Mouse (Mus musculus) CH12F3 (cell line): ENCODE measurements around the gene Tomm40l.
"Not testable (repeated sequence)": the region's sequence is repeated elsewhere in the genome, so short reads cannot be mapped to it uniquely, and the experiment has no call there.

Source experiments
- in situ Hi-C: fragments of 300-500 bp; cut with MboI; formaldehyde crosslinking; loops from 2 replicates; pipeline ENCODE4 v1.14.3; 2020; ENCODE audit warnings: low sequenced_read_pairs

The Tomm40l gene

DNA sequence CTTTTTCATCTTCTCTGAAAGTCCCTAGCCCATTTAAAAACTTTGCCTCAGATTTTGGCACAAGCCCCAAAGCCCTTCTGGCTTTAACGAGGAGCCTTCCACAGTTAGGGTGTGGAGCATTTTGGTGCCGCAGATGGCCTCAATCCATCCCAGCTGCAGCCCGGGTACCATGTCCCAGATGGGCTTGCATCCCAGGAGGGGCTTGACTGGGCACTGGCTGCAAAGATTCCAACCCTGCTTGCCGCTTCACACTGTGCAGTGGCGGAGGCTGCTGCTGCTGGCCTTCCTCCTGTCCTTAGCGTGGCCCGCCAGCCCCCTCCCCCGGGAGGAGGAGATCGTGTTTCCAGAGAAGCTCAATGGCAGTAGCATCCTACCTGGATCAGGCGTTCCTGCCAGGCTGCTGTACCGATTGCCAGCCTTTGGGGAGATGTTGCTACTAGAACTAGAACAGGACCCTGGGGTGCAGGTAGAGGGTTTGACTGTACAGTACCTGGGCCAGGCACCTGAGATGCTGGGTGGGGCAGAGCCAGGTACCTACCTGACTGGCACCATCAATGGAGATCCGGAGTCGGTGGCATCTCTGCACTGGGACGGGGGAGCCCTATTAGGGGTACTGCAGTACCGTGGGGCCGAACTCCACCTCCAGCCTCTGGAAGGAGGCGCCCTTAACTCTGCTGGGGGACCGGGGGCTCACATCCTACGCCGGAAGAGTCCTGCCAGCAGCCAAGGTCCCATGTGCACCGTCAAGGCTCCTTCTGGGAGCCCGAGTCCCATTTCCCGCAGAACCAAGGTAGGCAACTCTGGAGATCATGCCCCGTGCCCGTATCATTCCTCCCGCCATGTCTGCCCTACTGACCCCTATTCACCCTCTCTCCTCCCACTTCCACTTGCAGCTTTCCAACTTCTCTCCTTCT lies 28.6 kb upstream of the Tomm40l start, which contains the start of gene Ndufs2:
Ndufs2 (minus strand) TSS at position 709 of the 914 bp plus-strand sequence.
- in situ Hi-C loops: no loop called here

DNA sequence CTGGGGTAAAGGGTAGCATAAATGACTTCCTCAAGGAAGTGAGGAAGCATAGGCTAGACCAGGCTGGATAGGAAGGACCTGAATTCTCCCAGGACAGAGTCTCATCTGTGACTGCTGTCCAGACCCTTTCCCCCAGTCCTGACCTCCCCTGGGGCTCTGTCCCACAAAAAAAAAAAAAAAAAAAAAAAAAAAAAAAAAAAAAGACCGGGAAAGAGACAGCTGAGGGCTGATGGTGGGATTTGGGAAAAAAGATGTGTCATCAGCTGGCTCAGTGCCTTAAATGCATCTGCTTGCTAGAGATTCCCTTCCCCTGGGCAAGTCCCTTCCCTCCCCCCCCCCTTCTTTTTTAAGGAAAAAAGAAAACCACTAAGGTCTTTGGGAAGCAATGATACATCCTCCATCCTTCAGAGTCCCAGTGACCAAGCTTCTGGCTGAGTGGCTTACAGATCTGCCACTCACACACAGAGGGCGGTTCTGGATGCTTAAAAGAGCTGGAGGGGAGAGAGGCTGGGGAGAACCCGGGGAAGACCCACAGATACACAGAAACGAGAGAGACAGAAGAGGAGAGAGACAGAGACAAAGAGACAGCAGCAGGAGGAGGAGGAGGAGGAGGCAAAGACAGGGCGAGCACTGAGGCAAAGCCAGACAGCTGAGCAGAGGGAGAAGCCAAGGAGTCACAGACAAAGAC lies 27.7 kb upstream of the Tomm40l start, which contains the start of gene Adamts4:
Adamts4 (plus strand) TSS at position 509 of the 688 bp plus-strand sequence.
- in situ Hi-C loops: no loop called here

DNA sequence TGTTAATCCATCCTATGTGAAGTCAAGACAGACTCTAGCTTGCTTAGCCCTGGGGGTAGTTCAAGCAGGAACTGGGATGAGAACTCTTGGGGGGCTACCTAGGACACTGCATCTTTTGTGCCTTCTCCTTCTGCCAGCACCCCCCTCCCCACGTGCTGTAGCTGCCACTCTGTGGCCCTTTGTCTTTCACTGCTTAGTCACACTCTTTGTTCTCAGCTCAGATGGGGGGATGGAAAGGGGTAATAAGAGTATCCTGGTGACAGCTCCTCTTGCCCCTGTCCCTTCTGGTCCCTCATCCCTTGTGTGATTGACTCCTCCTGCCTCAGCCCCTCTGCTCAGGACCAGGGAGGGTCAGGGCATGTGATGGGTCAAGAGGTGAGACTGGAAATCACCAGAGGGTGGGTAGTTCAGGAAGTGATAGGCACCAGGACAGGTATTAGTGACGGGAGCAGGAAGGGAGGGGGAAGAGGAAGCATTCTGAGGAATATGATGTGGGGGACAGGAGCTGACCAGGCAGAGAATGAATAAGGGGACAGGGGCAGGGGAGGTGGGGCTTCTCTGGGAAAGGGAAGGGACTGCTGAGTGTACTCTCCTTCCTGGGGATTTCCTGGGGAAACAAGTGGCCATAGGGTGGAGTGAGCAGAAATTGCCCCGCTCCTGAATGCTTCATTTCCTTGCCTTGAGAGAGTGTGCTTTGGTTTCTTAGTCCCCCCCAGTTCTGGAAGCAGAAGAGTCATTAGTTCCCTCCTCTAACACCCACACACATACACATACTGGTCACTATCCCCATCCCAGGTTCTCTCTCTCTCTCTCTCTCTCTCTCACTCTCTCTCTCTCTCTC lies 26.3 kb upstream of the Tomm40l start:
- in situ Hi-C loops: no loop called here

DNA sequence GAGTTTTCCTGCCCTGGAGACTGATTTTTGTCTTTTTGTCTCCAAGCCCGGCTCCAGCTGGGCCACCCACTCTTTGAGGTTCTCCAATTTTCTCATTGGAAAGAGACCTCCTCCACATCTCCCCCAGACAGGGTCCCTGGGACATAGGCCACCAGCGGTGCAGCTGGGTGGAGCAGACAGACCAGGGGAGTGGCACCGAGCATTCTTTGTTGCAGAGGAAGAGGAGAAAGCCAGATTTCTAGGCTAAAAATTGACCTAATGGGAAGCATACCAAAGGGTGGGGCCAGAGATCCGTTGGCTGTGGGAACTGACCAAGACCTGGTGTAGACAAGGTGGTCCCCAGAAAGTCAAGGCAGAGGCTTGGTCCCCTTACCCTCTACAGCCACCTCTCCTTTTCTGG lies 25.6 kb upstream of the Tomm40l start:
- in situ Hi-C loops: no loop called here

DNA sequence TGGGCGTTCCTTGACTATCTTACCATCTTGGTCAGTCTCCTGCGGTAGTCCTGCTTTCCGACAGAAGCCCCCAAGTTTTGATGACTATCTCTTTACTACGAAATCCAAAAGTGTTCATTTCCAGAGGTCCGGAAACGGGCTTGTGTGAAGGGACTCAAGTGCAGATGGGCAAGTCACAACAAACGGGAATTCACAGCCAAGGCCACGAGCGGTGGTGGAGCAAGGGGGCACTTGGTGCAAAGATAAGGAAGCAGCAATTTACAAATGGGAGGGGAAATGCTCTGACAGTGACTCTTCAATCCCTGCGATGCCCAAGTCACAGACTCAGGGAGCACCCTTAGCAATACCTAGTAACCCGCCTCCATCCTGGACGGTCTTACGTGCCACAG lies 25.1 kb upstream of the Tomm40l start:
- in situ Hi-C loops: no loop called here

DNA sequence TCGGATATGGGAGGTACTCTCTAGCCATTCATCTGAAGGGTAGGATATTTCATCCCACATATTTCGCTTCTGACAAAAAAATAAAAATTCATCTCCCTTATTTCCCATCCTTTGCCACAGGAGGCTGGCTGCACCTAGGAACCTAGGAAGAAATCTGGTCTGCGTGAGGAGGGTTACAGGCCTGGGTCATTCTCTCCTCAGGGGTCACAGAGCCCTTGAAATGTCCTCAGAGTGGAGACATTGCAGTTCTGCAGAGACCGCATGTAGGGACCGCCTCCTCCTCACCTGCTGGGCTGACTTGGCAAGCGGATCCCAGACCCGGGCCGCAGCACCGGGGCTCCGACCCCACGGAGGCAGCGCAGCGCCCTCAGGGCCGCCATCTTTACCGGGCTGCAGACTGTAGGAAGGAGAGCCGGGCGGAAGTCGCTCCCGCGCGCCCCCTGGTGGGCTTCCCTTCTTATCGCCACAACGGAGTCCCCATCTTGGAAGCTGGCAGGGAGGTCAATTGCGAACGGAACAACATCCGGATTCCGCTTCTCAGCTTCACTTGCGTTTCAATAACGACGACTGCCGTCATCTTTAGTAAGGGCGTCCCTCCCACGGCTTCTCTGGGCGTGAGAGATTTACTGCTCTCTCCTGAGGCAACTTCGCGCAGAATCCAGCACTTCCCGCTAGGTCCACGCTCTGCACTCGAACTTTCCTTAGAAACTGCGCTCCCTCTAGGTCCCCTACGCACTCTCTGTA lies 24.6 kb upstream of the Tomm40l start:
- in situ Hi-C loops: no loop called here

DNA sequence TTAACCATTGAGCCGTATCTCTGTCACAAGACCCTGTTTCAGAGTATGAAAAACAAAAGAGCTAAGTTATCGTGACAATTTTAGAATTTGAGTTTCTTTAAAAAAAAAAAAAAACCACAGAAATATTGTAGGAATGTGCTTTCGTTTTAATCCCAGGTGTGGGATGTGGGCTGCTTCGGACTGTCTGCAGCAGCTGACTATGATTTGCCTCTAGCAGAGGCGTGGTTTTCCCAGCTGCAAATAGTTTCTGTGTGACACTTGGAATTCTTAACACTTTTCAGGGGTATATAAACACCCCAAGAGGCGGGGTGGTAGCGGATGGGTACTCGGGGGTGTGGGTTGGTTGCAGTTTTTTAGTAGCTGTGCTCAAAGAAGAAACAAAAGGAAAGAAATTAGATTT lies 23.0 kb upstream of the Tomm40l start:
- in situ Hi-C loops: no loop called here

DNA sequence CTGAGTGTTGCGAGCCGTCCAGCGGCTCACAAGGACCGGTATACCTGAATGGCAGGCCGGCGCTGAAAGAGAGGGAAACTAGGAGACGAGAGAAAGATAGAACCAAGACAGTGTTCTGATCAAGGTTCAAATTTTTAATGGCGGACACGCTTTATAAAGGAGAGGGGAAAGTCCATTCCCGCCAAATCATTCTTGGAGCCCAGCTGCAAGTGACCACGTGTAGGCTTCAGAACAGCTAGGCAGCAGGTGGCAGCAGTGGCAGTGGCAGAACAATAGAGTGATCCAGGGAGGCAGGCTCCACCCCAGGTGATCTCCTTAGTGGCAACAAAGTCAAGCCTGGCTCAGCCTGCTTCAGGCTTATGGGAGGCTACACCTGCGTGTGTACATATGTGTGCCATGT lies 19.6 kb upstream of the Tomm40l start:
- in situ Hi-C loops: not testable (repeated sequence)

DNA sequence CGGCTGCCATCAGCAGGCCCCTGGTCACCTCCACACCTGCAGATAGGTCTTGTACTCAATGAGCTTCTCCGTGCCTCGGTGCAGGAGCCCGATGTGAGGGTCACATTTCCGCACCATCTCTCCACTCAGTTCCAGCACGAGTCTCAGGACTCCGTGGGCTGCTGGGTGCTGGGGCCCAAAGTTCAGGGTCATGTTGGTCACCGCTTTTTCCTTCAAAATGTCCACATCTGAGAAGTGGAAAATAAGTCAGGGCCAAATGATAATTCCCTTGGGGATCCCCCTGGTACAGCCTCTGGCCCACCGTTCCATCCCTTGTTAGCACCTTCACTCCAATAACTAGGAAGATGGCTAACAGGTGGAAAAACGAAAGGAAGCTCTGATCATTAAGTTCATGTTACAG lies 18.6 kb upstream of the Tomm40l start:
- in situ Hi-C loops: no loop called here

DNA sequence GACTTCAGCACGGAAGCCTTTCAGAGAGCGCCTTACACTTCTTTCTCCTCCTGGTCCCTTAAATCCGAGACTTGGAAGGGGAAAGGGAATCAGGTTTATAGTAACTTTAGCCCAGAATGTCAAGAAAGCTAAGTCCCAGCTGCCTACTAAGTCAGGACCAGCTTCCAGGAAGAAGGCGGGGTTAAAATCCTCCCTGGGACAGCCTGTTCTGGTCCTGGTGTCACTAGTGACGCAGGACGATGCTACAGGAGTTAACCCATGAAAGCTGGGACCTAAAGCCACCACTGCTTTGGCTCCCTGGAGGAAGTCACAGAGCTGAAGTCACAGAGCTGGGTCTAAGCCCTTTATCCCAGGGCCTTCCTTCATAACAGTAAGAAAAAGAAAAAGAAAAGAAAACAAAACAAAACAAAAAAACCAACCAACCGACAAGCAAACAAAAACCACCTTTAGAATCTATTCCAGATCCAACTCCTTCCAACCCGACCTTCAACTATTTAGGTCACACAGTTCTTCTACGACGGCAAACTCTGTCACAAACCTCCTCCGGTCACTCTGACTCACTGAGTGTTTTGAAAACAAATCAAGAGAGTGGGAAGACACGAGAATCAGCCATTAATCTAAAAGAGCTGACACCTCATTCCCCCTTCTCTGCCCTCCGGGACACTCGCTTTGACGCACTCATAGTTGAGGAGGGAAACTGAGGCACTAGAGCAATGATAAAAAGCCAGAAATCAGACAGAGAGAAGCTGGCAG lies 17.9 kb upstream of the Tomm40l start:
- in situ Hi-C loops: loop anchor here (10.0 kb wide), 1 partner anchor 345 kb away; no protein-coding TSS in a partner anchor

DNA sequence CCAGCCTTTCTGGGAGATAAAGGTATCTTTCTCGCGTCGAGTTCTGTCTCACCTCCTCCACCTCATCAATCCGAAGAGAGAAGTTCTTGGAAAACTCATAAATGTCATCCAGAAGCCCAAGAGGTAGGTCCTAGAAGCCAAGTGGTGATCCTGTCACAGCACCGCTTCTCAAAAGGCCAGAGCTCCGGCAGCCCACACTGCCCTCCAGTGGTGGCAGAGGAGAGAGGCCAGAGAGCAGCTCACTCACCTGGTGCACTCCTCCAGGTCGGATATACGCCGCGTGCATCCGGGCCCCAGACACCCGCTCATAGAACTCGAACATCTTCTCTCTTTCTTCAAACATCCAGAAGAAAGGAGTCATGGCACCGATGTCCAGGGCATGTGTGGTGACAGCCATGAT lies 16.1 kb upstream of the Tomm40l start:
- in situ Hi-C loops: loop anchor here (10.0 kb wide), 1 partner anchor 344 kb away; no protein-coding TSS in a partner anchor

DNA sequence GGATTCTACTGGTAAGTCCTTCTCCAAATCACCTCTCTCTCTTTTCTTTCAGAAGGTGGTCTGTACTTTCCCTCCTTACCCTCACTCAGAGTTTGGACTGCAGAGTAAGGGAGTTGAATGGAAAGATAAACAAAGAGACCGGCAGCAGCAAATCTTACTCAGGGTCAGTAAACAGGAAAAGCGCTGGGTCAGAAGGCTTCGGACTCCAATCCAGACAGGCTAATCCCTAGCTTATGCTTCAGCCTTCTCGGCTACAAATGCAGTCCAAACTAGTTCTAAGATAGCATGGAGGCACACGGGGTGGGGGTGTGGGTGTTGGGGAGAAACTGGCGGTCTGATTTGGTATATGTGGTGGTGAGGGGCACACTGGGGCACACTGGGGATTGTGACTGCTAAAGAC lies 15.1 kb upstream of the Tomm40l start:
- in situ Hi-C loops: loop anchor here (10.0 kb wide), 1 partner anchor 343 kb away; no protein-coding TSS in a partner anchor

DNA sequence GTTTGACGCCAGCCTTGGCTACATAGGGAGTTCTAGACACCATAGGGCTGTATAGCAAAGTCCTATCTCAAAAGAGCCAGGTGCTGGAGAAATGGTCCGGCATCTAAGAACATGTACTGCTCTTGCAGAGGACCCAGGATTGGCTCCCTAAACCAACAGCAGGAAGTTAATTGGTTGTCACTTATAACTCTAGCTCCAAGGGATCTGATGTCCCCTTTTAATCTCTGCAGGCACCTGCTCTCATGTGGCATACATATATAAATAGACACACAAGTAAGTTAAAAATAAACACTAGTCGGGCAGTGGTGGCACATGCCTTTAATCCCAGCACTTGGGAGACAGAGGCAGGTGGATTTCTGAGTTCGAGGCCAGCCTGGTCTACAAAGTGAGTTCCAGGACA lies 13.5 kb upstream of the Tomm40l start:
- in situ Hi-C loops: loop anchor here (10.0 kb wide), 1 partner anchor 341 kb away; no protein-coding TSS in a partner anchor

DNA sequence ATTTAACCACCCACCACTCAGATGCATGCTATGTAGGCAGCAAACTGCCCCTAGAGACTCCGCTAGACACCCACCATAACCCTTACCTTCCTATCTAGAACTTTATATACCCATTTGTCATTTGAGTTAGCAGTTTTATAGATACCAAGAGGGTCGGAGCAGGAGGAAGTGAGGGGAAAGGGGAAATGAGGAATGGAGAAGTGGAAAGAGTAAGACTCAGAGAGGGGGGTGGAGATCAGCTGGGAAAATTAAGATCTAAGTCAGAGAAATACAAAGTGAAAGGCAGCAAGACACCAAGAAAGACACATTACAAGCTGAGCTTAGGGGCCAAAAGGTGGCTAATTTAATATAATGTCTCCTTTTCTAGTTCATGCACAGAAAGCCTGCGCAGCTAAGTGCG lies 12.2 kb upstream of the Tomm40l start:
- in situ Hi-C loops: loop anchor here (10.0 kb wide), 1 partner anchor 340 kb away; no protein-coding TSS in a partner anchor

DNA sequence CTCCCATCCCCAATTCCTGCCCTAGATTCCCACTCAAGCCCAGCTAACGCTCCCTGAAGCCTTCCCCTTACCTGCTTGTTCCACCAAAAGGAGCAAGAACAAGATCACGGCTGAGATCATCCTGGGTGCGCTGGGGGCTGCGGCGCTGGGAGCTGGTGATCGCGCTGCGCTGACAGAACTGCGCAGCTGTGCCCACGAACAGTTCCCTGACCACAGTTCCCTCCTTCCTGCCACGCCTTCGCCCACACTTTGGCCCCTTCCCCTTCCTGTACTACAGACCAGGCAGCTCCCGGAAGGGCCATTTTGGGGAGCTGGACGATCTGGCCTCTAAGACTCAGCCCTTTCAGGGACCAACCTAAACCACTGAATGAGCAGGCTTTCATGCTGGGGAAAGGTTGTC lies 11.8 kb upstream of the Tomm40l start, which contains the start of gene Fcer1g:
Fcer1g (minus strand) TSS at position 240 of the 400 bp plus-strand sequence.
- in situ Hi-C loops: loop anchor here (10.0 kb wide), 1 partner anchor 339 kb away; no protein-coding TSS in a partner anchor

DNA sequence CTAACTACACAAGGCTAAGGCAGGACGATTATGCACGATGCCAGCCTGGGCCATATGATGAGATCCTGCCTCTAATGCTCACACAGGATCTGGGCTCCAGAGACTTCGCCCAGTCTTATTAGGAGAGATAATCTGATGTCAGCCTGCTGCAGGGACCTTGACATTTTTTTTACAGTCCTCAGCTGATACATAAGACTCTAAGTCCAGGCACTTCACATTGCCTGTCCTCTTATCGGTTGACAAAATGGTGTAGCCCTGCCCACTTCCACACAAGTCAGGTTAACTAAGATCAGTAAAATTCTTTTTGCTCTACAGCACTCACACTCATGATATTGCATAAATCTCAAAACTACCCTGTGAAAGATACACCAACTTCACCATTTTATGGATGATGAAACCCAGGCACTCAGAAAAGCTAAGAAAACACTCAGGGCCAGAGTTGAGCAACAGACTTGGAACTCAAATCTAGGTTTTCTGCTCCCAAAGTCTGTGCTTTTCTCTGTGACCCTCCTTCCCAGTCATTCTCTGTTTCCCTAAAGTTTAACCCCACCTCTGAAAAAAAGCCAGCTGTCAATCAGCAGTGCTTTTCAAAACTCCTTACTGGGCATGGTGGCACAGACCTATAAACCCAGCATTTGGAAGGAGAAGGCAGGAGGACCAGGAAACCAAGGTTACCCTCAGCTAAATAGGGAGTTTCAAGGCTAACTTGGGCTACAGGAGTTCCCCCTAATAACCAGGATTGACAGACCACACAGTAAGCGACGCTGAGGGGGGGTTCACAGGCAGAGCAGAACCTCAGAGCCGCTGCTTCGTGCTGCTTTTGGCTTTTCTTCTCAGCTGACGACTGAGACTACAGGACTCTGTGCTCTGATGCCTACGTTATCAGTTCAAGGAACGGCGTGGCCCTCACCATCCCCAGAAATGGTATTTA lies 10.8 kb upstream of the Tomm40l start:
- in situ Hi-C loops: loop anchor here (10.0 kb wide), 1 partner anchor 338 kb away; no protein-coding TSS in a partner anchor

DNA sequence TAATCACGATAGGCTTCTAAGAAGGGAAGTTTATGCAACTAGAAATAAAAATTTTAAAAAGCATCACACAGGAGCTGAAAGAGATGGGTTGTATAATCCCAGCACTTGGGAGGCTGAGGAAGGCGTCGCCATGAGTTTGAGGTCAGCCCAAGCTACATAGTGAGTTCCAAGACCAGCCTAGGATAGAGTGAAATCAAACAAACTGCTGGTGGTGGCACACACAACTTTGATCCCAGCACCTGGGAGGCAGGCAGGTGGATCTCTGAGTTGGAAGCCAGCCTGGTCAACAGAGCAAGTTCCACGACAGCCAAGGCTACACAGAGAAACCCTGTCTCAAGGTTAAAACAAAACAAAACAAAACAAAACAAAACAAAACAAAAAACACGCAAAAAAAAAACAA lies 10.0 kb upstream of the Tomm40l start:
- in situ Hi-C loops: loop anchor here (10.0 kb wide), 1 partner anchor 338 kb away; no protein-coding TSS in a partner anchor

DNA sequence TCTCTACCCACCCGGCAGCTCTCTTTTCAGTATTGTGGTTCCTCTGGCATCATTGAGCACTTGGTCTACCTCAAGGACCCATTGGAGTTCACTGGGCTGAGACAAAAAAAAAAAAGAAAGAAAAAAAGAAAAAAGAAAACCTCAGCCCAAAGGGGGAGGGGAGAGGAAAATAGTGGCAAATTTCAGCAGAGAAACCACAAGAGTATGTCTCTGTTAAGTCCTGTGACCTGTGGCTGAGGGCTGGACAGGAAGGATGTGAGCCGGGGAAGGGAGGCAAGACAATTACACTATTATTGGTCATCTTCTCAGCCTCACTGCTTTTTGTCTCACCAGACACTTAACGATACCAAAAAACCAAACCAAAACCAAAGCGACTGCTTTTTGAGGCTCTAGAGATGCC lies 9.5 kb upstream of the Tomm40l start:
- in situ Hi-C loops: loop anchor here (10.0 kb wide), 1 partner anchor 337 kb away; no protein-coding TSS in a partner anchor
